Mouse (Mus musculus) liver, embryonic 14.5 days (tissue): ENCODE results near the gene Atp5d.

Experiments
- CTCF ChIP-seq: IDR thresholded peaks from 2 replicates; pipeline ENCODE4 v1.5.1; 2016; ENCODE audit warnings: antibody characterized with exemption, low read depth, control low read depth
- EP300 ChIP-seq: IDR thresholded peaks from 2 replicates; pipeline ENCODE4 v1.6.1; 2016; ENCODE audit warnings: antibody characterized with exemption, low read depth

- TF ChIP-seq CTCF (no peak), EP300 (no peak)
These were observed 39.2 kb downstream of the Atp5d start for GRCm38 (mm10) chr10:80177441-80178279.
